Mouse (Mus musculus) granulocyte monocyte progenitor cell, adult 5-6 weeks (primary cell): Measurements from ENCODE around the gene Hoxc5. TPM values are rescaled to one million over a fixed set of nuclear protein-coding genes. Genes with fewer than 3 reads are reported as not detected.

Experiments
- ATAC-seq: replicated peaks from 2 replicates; pipeline ENCODE4 v1.8.0; 2016; ENCODE audit warnings: mild to moderate bottlenecking, moderate TSS enrichment, inconsistent platforms; ENCODE audit not compliant: poor library complexity, severe bottlenecking
- total RNA-seq, 2 experiments: library from RNA; stranded (forward) in 1 of 2; stranded (reverse) in 1 of 2; fragments of 200-712, 200-1000 nt in 1 of 2; fragments of >200 nt in 1 of 2; fragmentation: Nextera tagmentation in 1 of 2; gene quantifications; 2 replicates each; pipeline ENCODE4 v1.2.3; 2014 to 2017

Gene Hoxc5
- total RNA-seq, 2 experiments from 2014 or later, result not detected

- no peak for ATAC-seq
Observed at GRCm38 (mm10) chr15:102983716-102984115, 16.5 kb downstream of the Hoxc5 start.

GRCm38 (mm10) chr15:102984521-102984920 is 17.3 kb downstream of the Hoxc5 start:
- no peak for ATAC-seq

- no peak for ATAC-seq
Observed at GRCm38 (mm10) chr15:102984925-102985324, 17.7 kb downstream of the Hoxc5 start.

- peak; percentile 87 for ATAC-seq
Observed at GRCm38 (mm10) chr15:102987124-102987833, 20.0 kb downstream of the Hoxc5 start.

GRCm38 (mm10) chr15:102988078-102988477 is 20.8 kb downstream of the Hoxc5 start:
- no peak for ATAC-seq

GRCm38 (mm10) chr15:102990461-102991397 is 23.5 kb downstream of the Hoxc5 start, which contains the start of gene Hoxc8:
Hoxc8 (plus strand) TSS chr15:102990607.
- no peak for ATAC-seq

GRCm38 (mm10) chr15:102991782-102992181 is 24.5 kb downstream of the Hoxc5 start:
- ATAC-seq, result no peak

- no peak for ATAC-seq
Observed at GRCm38 (mm10) chr15:102992206-102992605, 25.0 kb downstream of the Hoxc5 start.

GRCm38 (mm10) chr15:102992863-102993262 is 25.6 kb downstream of the Hoxc5 start:
- ATAC-seq, result no peak

- ATAC-seq, result no peak
Observed at GRCm38 (mm10) chr15:102996548-102996947, 29.3 kb downstream of the Hoxc5 start.

GRCm38 (mm10) chr15:102997431-102997830 is 30.2 kb downstream of the Hoxc5 start:
- no peak for ATAC-seq

GRCm38 (mm10) chr15:102997939-102998355 is 30.7 kb downstream of the Hoxc5 start, which contains the start of gene Hoxc6:
Hoxc6 (plus strand) TSS chr15:102998257.
- no peak for ATAC-seq

- ATAC-seq, result peak; percentile 6; the same call in 1 of the 2 replicates
Observed at GRCm38 (mm10) chr15:102998608-102999182, 31.5 kb downstream of the Hoxc5 start.

GRCm38 (mm10) chr15:102999183-102999831 is 32.1 kb downstream of the Hoxc5 start:
- peak; percentile 56 for ATAC-seq

GRCm38 (mm10) chr15:102999955-103000354 is 32.7 kb downstream of the Hoxc5 start:
- no peak for ATAC-seq

- ATAC-seq, result no peak
Observed at GRCm38 (mm10) chr15:103000501-103000901, 33.3 kb downstream of the Hoxc5 start.

- no peak for ATAC-seq
Observed at GRCm38 (mm10) chr15:103001370-103001769, 34.1 kb downstream of the Hoxc5 start.

GRCm38 (mm10) chr15:103002156-103002555 is 34.9 kb downstream of the Hoxc5 start:
- no peak for ATAC-seq

- ATAC-seq, result no peak; the same call in 1 of the 2 replicates
Observed at GRCm38 (mm10) chr15:103002821-103003448, 35.7 kb downstream of the Hoxc5 start.

GRCm38 (mm10) chr15:103005308-103005707 is 38.1 kb downstream of the Hoxc5 start:
- ATAC-seq, result no peak
